Mouse (Mus musculus) c-Kit-positive CD71-positive TER-119-negative erythroid progenitor cells, embryonic 14.5 days (primary cell): ENCODE measurements at regions not wholly inside any gene's neighbourhood (a gene's known extent, or its start where the extent isn't known, plus 50 kb on each side); places are given as distances from the start of the nearest gene placed in this dataset.

Experiments
- DNase-seq: peaks from one replicate; pipeline ENCODE4 v3.0.0-alpha.2; 2013; ENCODE audit warnings: low read depth

DNA sequence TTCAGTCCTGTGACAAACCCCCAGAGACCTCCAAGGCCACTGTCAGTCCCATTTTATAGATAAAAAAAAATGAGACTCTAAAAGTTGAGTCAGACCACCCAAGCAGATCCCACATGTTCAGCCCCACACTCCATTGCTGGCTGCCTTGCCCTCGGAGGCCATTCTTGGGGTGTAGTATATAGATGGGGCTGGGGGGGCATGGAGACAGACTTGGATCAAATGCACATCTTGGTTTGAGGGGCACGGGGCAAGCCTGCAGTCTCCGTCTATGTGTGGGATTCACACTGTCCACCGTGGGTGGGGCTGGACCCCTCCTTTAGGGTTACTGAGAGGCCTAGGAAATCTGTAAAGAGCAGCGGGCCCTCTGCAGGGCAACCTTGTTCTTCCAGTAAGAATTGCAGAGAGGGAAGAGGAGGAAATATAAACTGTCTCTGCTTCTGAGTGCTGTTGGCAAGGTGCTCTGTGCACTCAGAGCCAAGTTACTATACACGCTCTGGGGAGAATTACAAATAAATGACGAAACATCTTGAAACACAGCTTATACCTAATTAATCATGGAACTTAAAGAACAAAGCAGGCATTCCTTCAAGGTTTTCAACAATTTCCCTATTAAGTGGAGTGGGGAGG, 184.4 kb upstream of the Habp2 start:
- DNase-seq, result no peak

- no peak for DNase-seq
Measured at GRCm38 (mm10) chr19:56105073-56105451, 181.9 kb upstream of the Habp2 start.

GRCm38 (mm10) chr19:56105452-56106091, 181.4 kb upstream of the Habp2 start:
- no peak for DNase-seq

DNA sequence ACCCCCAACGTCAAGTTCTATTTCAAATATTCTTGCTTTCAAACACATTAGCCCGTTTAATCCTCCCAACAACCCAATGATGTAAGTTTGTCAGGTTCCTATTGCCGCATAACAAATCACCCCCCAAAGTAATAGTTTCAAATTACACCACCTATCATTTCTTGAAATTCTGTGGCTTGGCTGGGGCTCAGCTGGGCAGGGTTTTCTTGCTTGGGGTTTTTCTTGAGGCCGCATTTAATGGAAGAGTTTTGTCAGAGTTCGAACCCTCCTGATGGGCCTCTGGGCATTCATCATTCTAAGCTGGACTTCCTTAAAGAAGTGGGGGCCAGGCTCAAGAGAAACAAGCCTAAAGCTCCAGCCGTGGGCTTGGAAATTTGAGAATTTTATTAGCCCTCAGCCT, 178.1 kb upstream of the Habp2 start:
- no peak for DNase-seq

GRCm38 (mm10) chr19:56115552-56116284, 171.2 kb upstream of the Habp2 start:
- no peak for DNase-seq

- DNase-seq, result no peak
Measured at GRCm38 (mm10) chr19:56116285-56116680, 170.7 kb upstream of the Habp2 start.

GRCm38 (mm10) chr19:56120723-56121122, 166.2 kb upstream of the Habp2 start:
- no peak for DNase-seq

DNA sequence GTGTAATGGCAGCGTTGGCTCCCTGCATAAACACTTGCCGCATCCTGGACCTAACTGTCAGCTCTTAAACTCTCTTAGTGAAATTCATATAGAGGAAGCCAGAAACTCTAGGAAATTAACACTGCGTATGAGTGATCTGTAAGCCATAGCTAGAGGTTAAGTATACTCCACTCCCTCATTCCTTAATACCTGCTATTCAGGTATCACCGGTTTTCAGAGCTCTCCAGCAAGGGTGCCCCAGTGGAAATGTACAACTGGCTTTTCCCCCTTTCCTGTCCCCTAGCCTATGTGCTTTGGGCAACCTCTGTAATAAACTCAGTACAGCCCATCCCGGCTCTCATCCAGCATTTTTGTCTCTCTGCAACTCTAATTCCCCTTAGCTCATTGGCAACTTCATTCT, 164.8 kb upstream of the Habp2 start:
- no peak for DNase-seq

DNA sequence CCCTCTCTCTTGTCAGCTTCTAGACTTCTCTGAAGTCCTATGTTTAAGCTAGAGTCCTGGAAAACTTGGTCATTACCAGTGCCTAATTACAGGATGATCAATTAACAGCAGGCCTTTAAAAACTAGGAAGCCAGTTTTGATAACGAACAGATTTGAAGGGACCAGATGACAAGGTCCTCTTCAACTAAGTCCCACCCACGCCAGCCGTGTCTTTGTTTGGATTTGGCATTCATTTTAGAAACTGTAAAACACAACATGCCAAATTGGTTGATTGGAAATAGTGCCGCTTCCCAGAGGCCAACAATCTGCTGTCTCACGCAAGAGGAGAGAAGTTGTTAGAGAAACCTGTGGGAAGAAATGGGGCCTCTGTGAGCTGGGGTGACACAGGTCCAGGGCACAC, 155.4 kb upstream of the Habp2 start:
- DNase-seq, result no peak

- no peak for DNase-seq
Measured at GRCm38 (mm10) chr19:56132911-56133562, 153.9 kb upstream of the Habp2 start.

DNA sequence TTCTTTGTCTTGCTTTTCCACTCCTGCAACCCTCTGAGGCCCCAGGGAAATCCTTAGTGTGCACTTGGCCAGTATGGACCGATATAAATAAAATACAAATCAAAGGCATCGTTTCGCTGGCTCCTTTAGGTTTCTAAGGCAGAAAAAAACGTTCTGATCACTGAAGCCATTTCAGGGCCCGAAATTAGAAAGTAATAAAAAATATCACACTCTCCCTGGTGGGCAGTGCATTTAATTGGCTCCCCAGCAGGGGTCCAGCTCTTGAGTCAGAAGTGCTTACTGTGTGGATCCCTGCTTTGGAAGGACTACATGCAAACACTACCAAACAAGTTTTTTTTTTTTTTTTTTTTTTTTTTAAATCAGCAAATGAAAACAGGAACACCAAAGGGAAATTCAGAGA, 153.4 kb upstream of the Habp2 start:
- DNase-seq, result no peak

DNA sequence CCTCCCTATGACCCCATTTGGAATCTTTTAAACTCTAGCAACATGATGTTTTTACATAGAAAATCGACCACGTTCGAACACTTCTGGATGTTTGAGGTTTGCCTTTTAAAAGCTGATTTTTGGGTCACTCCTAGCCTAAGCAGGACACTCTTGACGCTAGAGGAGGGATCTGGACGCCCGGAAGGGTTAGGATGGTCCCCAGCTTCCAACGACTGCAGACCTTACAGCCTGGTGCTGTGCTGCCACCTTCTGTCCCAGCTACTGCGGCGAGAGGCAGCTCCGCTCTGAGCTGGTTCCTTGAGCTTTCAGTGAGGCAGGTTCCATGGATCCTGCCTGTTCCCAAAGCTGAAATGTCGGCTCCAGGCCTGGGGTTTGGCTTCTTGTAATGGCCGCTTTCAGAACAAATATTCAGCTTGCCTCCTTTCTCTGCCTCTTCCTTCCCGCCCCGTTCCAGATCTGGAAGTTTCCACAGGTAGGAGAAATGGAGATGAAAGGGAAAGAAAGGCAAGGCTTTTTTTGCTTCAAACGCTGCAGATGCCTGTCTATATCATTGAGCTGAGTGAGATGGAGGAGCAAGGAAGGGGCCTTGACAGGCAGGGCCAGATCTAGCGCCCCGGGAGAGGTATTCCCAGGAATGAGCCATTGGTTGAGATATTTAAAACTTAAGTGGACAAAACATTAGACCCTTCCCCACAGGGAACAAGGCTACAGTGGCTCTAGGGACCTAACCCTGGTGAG, 152.7 kb upstream of the Habp2 start:
- no peak for DNase-seq

DNA sequence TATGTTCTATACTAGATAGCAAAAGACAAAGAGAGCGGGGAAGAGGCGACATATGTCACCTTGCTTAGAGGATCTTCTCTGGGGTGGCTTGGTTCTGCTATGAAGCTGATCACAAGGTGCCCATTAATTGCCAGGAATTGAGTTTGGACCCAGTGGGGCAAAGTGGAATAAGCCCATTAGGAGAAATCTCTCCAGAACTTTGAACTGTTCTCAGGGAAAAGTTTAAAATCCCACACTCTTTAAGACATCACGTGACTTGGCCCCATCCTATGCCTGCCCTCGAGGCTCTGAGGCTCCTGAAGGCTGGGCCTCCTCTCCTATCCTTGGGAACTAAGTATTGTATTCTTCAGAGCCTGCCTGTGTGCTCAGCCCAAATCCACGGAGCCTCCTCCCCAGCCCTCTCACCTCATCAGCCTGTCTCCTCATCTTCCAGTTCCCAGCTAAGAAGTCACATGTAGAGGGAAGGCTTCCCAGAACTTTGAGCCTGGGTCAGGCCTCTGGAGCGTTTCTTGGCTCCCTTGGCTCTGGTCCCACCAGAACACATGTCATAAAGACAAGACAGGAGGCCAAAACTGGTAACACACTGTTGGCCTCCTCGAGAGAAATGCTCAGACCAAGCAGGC, 151.5 kb upstream of the Habp2 start:
- DNase-seq, result no peak

- DNase-seq, result no peak
Measured at GRCm38 (mm10) chr19:56140540-56140939, 146.4 kb upstream of the Habp2 start.

- no peak for DNase-seq
Measured at GRCm38 (mm10) chr19:56144221-56144620, 142.7 kb upstream of the Habp2 start.

DNA sequence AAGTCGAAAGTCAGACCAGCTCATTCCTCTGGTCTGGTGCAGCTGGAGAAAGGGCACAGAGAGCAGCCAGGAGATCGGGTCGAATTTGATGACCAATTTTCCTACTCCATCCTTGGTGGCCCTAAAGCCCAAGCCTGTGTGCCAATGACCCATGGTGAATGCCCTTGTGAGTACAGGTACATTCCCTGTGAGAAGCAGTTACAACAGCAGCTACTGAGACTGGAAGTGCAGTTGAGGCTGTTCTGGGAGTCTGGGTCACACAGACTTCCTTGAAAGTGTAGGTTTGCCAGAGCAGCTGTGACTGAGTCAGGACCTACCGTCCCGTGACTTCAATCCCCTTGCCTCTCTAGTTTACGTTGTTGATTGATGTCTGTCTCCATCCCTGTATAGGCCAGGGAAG, 129.8 kb upstream of the Habp2 start:
- no peak for DNase-seq

DNA sequence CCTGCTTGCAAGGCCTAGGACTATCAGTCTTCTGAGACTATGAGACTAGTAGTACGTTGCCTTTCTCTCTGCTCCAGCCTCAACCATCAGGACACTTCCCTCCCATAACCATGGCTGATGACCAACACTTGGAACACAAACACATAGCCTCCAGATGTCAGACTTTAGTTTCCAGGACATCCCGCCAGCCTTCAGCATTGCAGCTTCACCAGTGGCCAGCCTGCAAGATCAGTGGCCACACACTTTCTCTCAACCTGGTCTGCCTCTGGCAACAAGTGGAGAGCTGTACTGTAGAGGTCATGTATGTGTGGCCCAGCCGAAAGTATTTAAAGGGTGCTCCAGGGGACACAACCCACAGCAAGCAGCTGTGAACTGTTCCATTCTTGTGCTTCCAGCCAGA, 124.8 kb upstream of the Habp2 start:
- DNase-seq, result no peak

DNA sequence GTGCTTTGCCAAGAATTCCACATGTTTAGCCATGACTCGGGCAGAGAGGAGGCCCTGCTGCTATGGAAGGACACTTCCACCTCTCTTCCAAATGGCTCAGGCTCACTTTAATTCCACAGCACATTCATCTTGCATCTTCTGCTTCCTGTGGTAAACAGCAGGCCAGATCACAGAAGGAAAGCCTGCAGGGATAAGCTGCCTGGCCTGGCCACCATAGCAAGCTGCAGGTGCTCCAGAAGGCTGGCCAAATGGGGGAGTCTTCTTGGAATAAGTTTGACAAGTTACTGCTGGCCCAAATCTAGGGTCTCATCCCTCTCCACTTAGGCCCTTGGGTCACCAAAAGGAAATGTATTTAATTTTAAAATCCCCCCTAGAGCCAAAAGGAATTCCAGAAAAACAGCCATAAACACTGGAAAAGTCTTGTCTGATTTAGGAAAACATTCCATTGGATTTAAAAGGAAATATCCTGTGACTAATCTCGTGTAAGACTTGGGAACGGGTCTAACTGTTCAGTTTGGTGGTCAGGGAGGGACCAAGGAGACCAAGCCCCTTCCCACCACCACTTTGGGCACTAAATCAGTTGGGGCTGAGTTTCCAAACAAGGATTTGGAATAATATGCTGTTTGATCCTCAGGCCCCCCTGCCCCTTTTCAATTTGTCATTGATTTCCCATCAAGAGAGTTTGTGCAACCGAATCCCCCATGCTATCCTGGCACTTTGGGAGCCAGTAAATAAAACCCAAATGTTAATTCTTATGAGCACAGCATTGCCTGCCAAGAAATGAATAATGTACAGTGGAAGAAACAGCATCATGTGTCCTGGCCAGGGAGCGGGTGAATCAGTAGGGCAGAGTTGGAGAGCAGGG, 117.6 kb upstream of the Habp2 start:
- DNase-seq, result no peak

GRCm38 (mm10) chr19:56169998-56170274, 117.0 kb upstream of the Habp2 start:
- no peak for DNase-seq

DNA sequence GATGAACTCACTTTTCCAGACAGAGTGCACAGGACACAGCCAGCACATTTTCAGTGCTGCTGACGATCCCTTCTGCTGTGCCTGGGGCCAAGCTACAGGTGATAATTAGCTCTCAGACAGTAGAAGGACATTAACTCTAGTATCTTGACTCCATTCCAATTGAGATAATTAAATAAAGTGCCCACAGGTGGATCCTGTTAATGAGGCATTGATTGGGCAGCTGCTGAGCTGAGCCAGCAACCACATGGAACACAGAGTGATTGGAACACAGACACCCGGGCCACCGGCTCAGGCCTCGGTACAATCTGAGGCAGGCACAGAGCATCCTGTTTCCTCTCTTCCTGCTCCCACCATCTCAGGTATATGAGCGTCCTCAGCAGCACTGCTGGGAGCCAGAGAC, 114.5 kb upstream of the Habp2 start:
- no peak for DNase-seq

DNA sequence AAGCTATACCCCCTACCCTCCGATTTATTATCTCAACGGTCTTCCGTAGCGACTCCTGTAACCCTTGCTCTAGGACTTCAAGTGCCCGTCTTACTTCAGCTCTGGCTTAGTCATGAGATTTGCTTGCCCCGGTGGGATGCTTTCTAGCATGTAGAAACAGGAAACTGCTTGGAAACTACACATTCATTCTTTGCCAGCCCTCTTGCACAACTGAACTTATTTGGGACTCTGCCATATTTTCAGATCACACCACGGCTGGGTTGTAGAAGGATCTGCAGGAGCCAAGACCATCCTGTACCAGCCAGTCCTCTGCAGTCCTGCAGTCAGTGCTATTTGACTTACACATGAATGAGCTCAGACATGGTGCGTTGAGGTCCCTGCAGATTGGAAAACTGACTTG, 110.9 kb upstream of the Habp2 start:
- DNase-seq, result no peak
